Mouse (Mus musculus) heart, embryonic 16.5 days (tissue): ENCODE results near the gene Pih1d1. TPM values are rescaled to one million over a fixed set of nuclear protein-coding genes. Genes with fewer than 3 reads are reported as not detected.
A peak's percentile ranks its signal among the peaks of the same experiment; 100 is the strongest.

Experiments
- ATAC-seq: fragments of 200-750 bp; cut with Nextera tagmentation; replicated peaks from 2 replicates; pipeline ENCODE4 v1.8.0; 2017; ENCODE audit warnings: moderate number of reproducible peaks; ENCODE audit not compliant: insufficient read depth, low FRiP score; ENCODE audit errors: extremely low read depth
- H3K27ac ChIP-seq: fragments of 300-500 bp; sonication (generic); 2 replicates; pipeline ENCODE4 v1.5.1; 2014; ENCODE audit warnings: mild to moderate bottlenecking, low read length, control low read depth, moderate library complexity
- H3K27me3 ChIP-seq: fragments of 300-500 bp; sonication (generic); 2 replicates; pipeline ENCODE4 v1.6.1; 2014; ENCODE audit warnings: low read length, mixed read lengths; ENCODE audit not compliant: control insufficient read depth, insufficient read depth
- H3K36me3 ChIP-seq: fragments of 300-500 bp; sonication (generic); 2 replicates; pipeline ENCODE4 v1.6.1; 2014; ENCODE audit not compliant: control insufficient read depth, insufficient read depth
- H3K4me1 ChIP-seq: fragments of 300-500 bp; sonication (generic); 2 replicates; pipeline ENCODE4 v1.6.1; 2014; ENCODE audit warnings: low read length, mixed read lengths; ENCODE audit not compliant: control insufficient read depth, insufficient read depth
- H3K4me2 ChIP-seq: fragments of 300-500 bp; sonication (generic); 2 replicates; pipeline ENCODE4 v1.6.1; 2014; ENCODE audit warnings: low read depth, mild to moderate bottlenecking, control low read depth, low read length
- H3K4me3 ChIP-seq: fragments of 300-500 bp; sonication (generic); 2 replicates; pipeline ENCODE4 v1.5.1; 2014; ENCODE audit warnings: mild to moderate bottlenecking, control low read depth, low read length
- H3K9ac ChIP-seq: fragments of 300-500 bp; sonication (generic); 2 replicates; pipeline ENCODE4 v1.6.1; 2014; ENCODE audit warnings: low read length, control low read depth
- H3K9me3 ChIP-seq: fragments of 300-500 bp; sonication (generic); replicated peaks from 2 replicates; pipeline ENCODE4 v1.6.1; 2016; ENCODE audit warnings: low read length; ENCODE audit not compliant: control insufficient read depth
- WGBS: fragments of 180-500 bp; shearing (Covaris S2); extraction: QIAGEN DNeasy Blood & Tissue Kit; methylation state at CpG from one replicate; pipeline ENCODE4 v1.1.7; 2014; 5-methylcytosine and 5-hydroxymethylcytosine counted together
- polyA plus RNA-seq: library from polyadenylated mRNA; unstranded; fragments of >200 nt; fragmentation: Nextera tagmentation; extraction: Ambion mirVana; gene quantifications from 2 replicates; pipeline ENCODE4 v1.2.1, GENCODE M21; 2015

Pih1d1 gene
- polyA plus RNA-seq, 1 experiment from 2014 or later: 76.8 TPM

GRCm38 (mm10) chr7:45131850-45132249 is 22.3 kb upstream of the Pih1d1 start:
- peaks cover 3% of the 10 kb centered on the region for H3K36me3 ChIP-seq
- WGBS: 58% methylated on average over 11 of the region's 11 CpGs
- no peak overlapping the region for H3K9ac ChIP-seq
- no peaks in the 10 kb centered on the region for H3K27me3 ChIP-seq
- H3K9me3 ChIP-seq: no peaks in the 10 kb centered on the region
- no peak overlapping the region for H3K4me2 ChIP-seq
- H3K27ac ChIP-seq: no peak overlapping the region
- H3K4me1 ChIP-seq: peaks cover 20% of the 10 kb centered on the region
- H3K4me3 ChIP-seq: no peak overlapping the region
- no peak for ATAC-seq

DNA sequence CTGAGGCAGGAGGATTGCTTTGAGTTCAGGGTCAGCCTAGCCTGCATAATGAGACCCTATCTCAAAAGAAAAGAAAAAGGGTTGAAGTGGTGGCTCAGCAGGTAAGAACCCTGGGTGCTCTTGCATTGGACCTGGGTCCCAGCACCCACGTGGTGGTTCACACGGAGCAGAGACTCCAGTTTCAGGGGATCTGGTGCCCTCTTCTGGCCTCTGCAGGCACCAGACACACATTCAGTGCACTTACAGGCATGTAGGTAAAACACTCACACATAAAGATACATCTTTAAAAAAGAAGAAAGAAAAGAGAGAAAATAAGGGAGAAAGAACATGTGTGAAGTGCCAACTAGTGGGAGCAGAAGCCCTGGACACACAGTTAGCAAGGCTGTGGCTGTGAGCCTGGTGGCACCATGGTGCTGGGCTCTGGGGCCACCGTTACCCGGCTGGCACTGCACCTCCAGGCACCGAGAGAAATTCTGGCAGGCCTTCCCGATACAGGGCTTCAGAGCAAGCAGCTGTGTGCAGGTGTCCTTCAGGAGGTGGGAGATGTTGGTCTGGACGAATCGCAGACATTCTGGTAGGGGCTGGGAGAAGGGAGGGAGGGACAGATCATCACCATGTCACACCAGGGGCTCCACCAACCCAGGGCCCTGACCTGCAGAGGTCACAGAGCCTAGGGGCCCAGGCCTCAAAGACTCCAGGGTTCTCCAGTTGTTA is 20.5 kb upstream of the Pih1d1 start:
- H3K4me2 ChIP-seq: no peak overlapping the region
- H3K4me1 ChIP-seq: peaks cover 18% of the 10 kb centered on the region
- ATAC-seq: no peak
- H3K27me3 ChIP-seq: no peaks in the 10 kb centered on the region
- WGBS: 81% methylated on average over 8 of the region's 8 CpGs
- no peaks in the 10 kb centered on the region for H3K36me3 ChIP-seq
- no peaks in the 10 kb centered on the region for H3K9me3 ChIP-seq
- no peak overlapping the region for H3K9ac ChIP-seq
- H3K27ac ChIP-seq: no peak overlapping the region
- H3K4me3 ChIP-seq: no peak overlapping the region

GRCm38 (mm10) chr7:45134544-45135026 is 19.5 kb upstream of the Pih1d1 start:
- no peak for ATAC-seq
- Histone ChIP-seq H3K9me3 (no peaks in the 10 kb centered on the region), H3K27me3 (no peaks in the 10 kb centered on the region), H3K4me2 (no peak overlapping the region), H3K36me3 (no peaks in the 10 kb centered on the region), H3K4me3 (no peak overlapping the region), H3K4me1 (peaks cover 15% of the 10 kb centered on the region), H3K27ac (no peak overlapping the region), H3K9ac (no peak overlapping the region)
- 14% methylated on average over 12 of the region's 12 CpGs for WGBS

DNA sequence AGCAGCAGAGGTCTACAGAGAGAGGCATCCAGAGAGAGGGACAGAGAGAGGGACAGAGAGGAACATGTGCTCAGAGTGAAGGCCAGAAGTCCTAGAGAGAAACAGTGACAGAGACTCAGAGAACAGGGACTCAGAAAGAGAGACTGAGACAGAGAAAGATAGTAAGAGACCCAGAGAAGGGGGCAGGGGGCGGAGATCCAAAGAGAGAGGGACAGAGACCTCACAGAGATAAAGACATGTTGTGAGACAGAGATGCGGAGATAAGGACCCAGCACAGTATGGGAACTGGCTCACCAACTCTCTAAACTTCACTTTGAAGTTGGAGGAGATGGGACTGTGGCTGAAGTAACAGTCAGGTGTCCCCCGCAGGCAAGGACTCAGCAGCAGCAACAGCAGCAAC is 18.7 kb upstream of the Pih1d1 start:
- H3K27ac ChIP-seq: no peak overlapping the region
- no peaks in the 10 kb centered on the region for H3K36me3 ChIP-seq
- peak overlapping the region; percentile 79 for H3K4me2 ChIP-seq
- no peaks in the 10 kb centered on the region for H3K27me3 ChIP-seq
- H3K4me1 ChIP-seq: peaks cover 14% of the 10 kb centered on the region; the same call in 1 of the 2 replicates
- H3K9ac ChIP-seq: no peak overlapping the region; the same call in none of the 2 replicates
- WGBS: 59% methylated on average over 3 of the region's 3 CpGs
- peak overlapping the region; percentile 66; the same call in 1 of the 2 replicates for H3K4me3 ChIP-seq
- no peaks in the 10 kb centered on the region for H3K9me3 ChIP-seq
- ATAC-seq: no peak

GRCm38 (mm10) chr7:45135993-45136567 is 18.0 kb upstream of the Pih1d1 start, which contains the start of the genes Gm45713 and Flt3l:
Gene Gm45713, minus strand, starts transcription at chr7:45136231.
Gene Flt3l, minus strand, starts transcription at chr7:45136432.
- Histone ChIP-seq H3K27ac (peak within 1 kb of the TSS; percentile 62), H3K4me1 (peaks cover 14% of the 10 kb centered on the region; the same call in 1 of the 2 replicates), H3K4me3 (peak within 1 kb of the TSS; percentile 66), H3K27me3 (no peaks in the 10 kb centered on the region), H3K9ac (peak within 1 kb of the TSS; percentile 78), H3K4me2 (peak within 1 kb of the TSS; percentile 79), H3K9me3 (no peaks in the 10 kb centered on the region), H3K36me3 (no peaks in the 10 kb centered on the region)
- ATAC-seq: peak; percentile 85
- under 1% methylated on average over 29 of the region's 29 CpGs for WGBS

DNA sequence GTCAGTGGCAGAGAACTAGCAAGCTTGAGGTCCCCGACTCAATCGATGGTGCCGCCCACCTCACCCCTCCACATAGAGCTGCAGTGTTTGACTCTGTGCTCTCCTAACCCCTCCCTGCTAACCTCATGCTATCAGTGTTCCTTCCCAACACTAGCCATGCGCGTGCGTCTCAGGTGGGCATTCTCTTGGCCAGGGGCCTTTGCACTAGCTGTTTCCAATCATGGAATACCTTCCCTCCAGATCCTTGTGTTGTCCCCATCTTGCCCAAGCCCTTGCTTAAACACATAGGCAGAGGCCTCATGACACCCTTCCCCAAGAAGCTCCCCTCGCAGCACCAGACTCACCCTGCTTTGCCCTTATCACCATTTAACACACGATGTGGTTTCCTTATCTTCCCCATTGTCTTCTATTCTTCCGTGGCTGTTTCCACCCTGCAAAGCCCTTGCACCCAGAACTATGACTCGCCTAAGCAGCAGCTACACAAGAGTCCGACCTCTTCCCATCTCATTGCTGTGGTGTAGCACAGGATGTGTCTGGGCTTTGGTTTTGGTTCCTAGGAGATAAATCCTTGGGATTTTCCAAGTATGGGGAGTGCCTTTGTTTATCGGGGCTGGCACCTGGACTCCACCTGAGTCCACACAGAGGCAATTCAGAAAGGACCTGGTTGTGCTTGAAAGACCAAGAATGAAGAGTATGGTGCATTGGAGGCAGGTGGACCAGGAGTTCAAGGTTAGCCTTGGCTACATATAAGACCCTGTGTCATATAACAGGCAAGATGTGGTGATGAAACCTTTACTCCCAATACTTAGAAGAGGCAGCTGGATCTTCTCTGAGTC is 16.7 kb upstream of the Pih1d1 start:
- 61% methylated on average over 12 of the region's 12 CpGs for whole genome bisulfite sequencing
- ATAC-seq: no peak
- Histone ChIP-seq H3K27ac (no peak overlapping the region), H3K9me3 (no peaks in the 10 kb centered on the region), H3K4me1 (peaks cover 14% of the 10 kb centered on the region; the same call in 1 of the 2 replicates), H3K4me3 (no peak overlapping the region), H3K9ac (no peak overlapping the region), H3K36me3 (no peaks in the 10 kb centered on the region), H3K4me2 (no peak overlapping the region), H3K27me3 (no peaks in the 10 kb centered on the region)

- Histone ChIP-seq H3K27me3 (no peaks in the 10 kb centered on the region), H3K4me1 (peaks cover 14% of the 10 kb centered on the region; the same call in 1 of the 2 replicates), H3K4me3 (no peak overlapping the region), H3K9ac (no peak overlapping the region), H3K9me3 (no peaks in the 10 kb centered on the region), H3K4me2 (no peak overlapping the region), H3K36me3 (no peaks in the 10 kb centered on the region), H3K27ac (no peak overlapping the region)
- no peak for ATAC-seq
- WGBS: 82% methylated on average over 1 of the region's 1 CpGs
These were observed 15.7 kb upstream of the Pih1d1 start for GRCm38 (mm10) chr7:45138403-45138802.

- H3K27me3 ChIP-seq: no peaks in the 10 kb centered on the region
- H3K4me3 ChIP-seq: no peak overlapping the region
- H3K9ac ChIP-seq: no peak overlapping the region
- H3K27ac ChIP-seq: no peak overlapping the region
- peaks cover 10% of the 10 kb centered on the region; the same call in 1 of the 2 replicates for H3K4me1 ChIP-seq
- no peaks in the 10 kb centered on the region for H3K36me3 ChIP-seq
- 64% methylated on average over 8 of the region's 8 CpGs for WGBS
- no peak for ATAC-seq
- H3K9me3 ChIP-seq: no peaks in the 10 kb centered on the region
- no peak overlapping the region for H3K4me2 ChIP-seq
These were observed 14.0 kb upstream of the Pih1d1 start for GRCm38 (mm10) chr7:45139904-45140723.
